In the genomic region with DNA sequence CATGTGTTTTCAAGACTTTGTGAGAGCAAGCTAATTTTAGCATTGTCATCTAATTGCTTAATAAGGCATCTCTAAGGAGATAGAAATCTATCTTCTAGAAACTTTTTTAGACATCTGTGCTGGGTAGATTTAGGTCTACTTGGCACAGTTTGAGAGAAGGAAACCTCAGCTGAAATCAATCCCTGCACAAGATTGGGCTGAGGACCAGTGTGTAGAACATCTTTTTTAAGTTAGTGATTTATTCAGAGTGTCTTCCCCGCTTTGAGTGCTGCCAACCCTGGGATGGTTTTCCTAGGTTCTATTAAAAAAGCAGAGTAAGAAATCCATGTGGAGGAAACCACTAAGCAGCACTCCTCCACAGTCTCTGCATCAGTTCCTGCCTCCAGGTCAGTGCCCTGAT, we compare ENCODE assay signal across 22 mouse cellular contexts.
DNase-seq lines count a peak whose midpoint lies in the region; ATAC-seq and TF ChIP-seq lines count a peak whose summit lies in the region.
"Had no signal": no experiment of that assay in that cellular context is flagged by ENCODE, and none has a peak within 500 bp of the region (broad histone marks: within the 10 kb centered on the region; RNA-seq: fewer than 3 reads in every experiment).

No protein-coding gene starts in this region.

- peak; percentile 100 for ATAC-seq in frontal cortex, adult (ENCODE audit: low TSS enrichment)
- ATAC-seq: forebrain, embryonic 13.5 days; forebrain, embryonic 15.5 days; forebrain, postnatal 0 days had no signal

- no peak for TF ChIP-seq CTCF in left cerebral cortex, adult 2 months (IDR thresholded peaks at IDR 0.05)

- H3K27ac ChIP-seq in left cerebral cortex, adult 2 months = no peak overlapping the region
- H3K27ac ChIP-seq: embryonic facial prominence, embryonic 13.5 days; forebrain, embryonic 13.5 days; forebrain, embryonic 15.5 days had no signal

- intact Hi-C loops in left cerebral cortex, postnatal 14 days (cut with DNase I) = no loop called here
- intact Hi-C loops in left cerebral cortex, adult 2 months (cut with DNase I) = no loop called here

- DNase-seq in frontal cortex, postnatal 10 days (ENCODE audit: low spot score in 2 of 2) = no peak
- DNase-seq in left cerebral cortex, postnatal 14 days (ENCODE audit: low spot score in 2 of 2) = peak; percentile 8 to 22
- DNase-seq in left cerebral cortex, adult 2 months (ENCODE audit: extremely low spot score in 1 of 2, low spot score in 2 of 2) = no peak
- peak; percentile 30 to 47 for DNase-seq in right cerebral cortex, postnatal 10 days (ENCODE audit: low spot score in 2 of 2)
- no peak for DNase-seq in right cerebral cortex, postnatal 25 days
- DNase-seq in telencephalon, adult 2 months (ENCODE audit: low read depth, low spot score) = peak; percentile 53
- DNase-seq in embryo, embryonic 9.5 days (ENCODE audit: extremely low spot score) = no peak
- DNase-seq: adrenal gland, adult 2 months; adrenal gland, postnatal 10 days; adrenal gland, postnatal 25 days; cerebellum, adult 11 months; cerebellum, adult 18-20 months; cerebellum, adult 8-10 months; cerebellum, adult 9-11 months; cerebellum, postnatal 14 days; cerebellum, postnatal 36 days; embryo, embryonic 11 days; forebrain, postnatal 0 days had no signal

- no peak overlapping the region for H3K4me3 ChIP-seq in left cerebral cortex, adult 2 months
- H3K4me3 ChIP-seq: embryonic facial prominence, embryonic 13.5 days; forebrain, embryonic 13.5 days; forebrain, embryonic 15.5 days had no signal

Comparison
In these comparisons a context has a peak if more than half of its experiments do, and no peak if none do; other contexts are left out.
1. DNase-seq: peak in left cerebral cortex, postnatal 14 days (2 of 2), right cerebral cortex, postnatal 10 days (2 of 2) and telencephalon, adult 2 months (single experiment); none in frontal cortex, postnatal 10 days (0 of 2), left cerebral cortex, adult 2 months (0 of 2), right cerebral cortex, postnatal 25 days (single experiment) and embryo, embryonic 9.5 days (single experiment).